Mouse (Mus musculus) spleen, adult 2 months (tissue): ENCODE results near the gene Dmbt1.

Experiments
- CTCF ChIP-seq: fragments of 200-500 bp; IDR thresholded peaks from 2 replicates; pipeline ENCODE4 v1.5.1; 2011; ENCODE audit warnings: mild to moderate bottlenecking, inconsistent platforms; ENCODE audit not compliant: insufficient read depth, insufficient read length, insufficient replicate concordance; ENCODE audit errors: extremely low read depth
- POLR2A ChIP-seq: fragments of 200-500 bp; IDR thresholded peaks from 2 replicates; pipeline ENCODE4 v1.6.1; 2011; ENCODE audit warnings: low read depth, low read length, inconsistent platforms

DNA sequence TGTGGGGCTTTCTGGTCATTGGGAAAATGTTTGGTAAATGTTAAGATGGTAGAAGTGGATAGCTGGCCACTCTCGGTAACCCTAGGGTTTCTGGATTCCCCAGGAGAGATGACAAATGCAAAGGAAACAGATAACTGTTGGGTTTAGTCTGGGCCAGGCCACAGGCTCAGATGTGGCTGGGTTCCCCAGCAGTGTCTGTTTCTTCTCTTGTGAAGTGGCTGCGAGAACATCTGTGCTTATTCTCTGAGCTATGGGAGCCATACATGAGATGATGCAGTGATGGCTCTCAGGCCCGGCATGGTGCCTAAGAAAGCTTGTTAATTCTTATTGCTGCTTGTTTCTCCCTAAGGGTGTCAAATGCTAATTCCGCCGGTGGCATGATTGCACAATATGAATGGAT lies 27.8 kb upstream of the Dmbt1 start:
- TF ChIP-seq CTCF (no peak), POLR2A (no peak)
